Mouse (Mus musculus) midbrain, embryonic 16.5 days (tissue): Measurements from ENCODE around the gene Lrch1. TPM values are rescaled to one million over a fixed set of nuclear protein-coding genes. Genes with fewer than 3 reads are reported as not detected.
A peak's percentile ranks its signal among the peaks of the same experiment; 100 is the strongest.

ENCODE experiments used
- ATAC-seq: fragments of 200-750 bp; cut with Nextera tagmentation; 2 replicates; pipeline ENCODE4 v1.8.0; 2017; ENCODE audit warnings: moderate TSS enrichment
- H3K27ac ChIP-seq: fragments of 300-500 bp; sonication (generic); 2 replicates; pipeline ENCODE4 v1.5.1; 2014; ENCODE audit warnings: mild to moderate bottlenecking, low read length, mixed read lengths
- H3K27me3 ChIP-seq: fragments of 300-500 bp; sonication (generic); 2 replicates; pipeline ENCODE4 v1.6.1; 2014; ENCODE audit warnings: low read depth, low read length, mixed read lengths; ENCODE audit not compliant: control insufficient read depth, insufficient read depth
- H3K36me3 ChIP-seq: fragments of 300-500 bp; sonication (generic); 2 replicates; pipeline ENCODE4 v1.6.1; 2014; ENCODE audit warnings: mild to moderate bottlenecking, low read length, moderate library complexity, mixed read lengths; ENCODE audit not compliant: control insufficient read depth, insufficient read depth
- H3K4me1 ChIP-seq: fragments of 300-500 bp; sonication (generic); 2 replicates; pipeline ENCODE4 v1.6.1; 2014; ENCODE audit warnings: mild to moderate bottlenecking, low read length, mixed read lengths; ENCODE audit not compliant: control insufficient read depth, insufficient read depth
- H3K4me2 ChIP-seq: fragments of 300-500 bp; sonication (generic); 2 replicates; pipeline ENCODE4 v1.6.1; 2014; ENCODE audit warnings: mild to moderate bottlenecking, low read length, mixed read lengths
- H3K4me3 ChIP-seq: fragments of 300-500 bp; sonication (generic); 2 replicates; pipeline ENCODE4 v1.5.1; 2014; ENCODE audit warnings: low read depth, mild to moderate bottlenecking, low read length, moderate library complexity, mixed read lengths
- H3K9ac ChIP-seq: fragments of 300-500 bp; sonication (generic); 2 replicates; pipeline ENCODE4 v1.6.1; 2014; ENCODE audit warnings: low read depth, low read length, mixed read lengths
- H3K9me3 ChIP-seq: fragments of 300-500 bp; sonication (generic); replicated peaks from 2 replicates; pipeline ENCODE4 v1.6.1; 2014; ENCODE audit warnings: mild to moderate bottlenecking, low read length, mixed read lengths; ENCODE audit not compliant: control insufficient read depth, poor library complexity, severe bottlenecking
- WGBS: fragments of 180-500 bp; shearing (Covaris S2); extraction: QIAGEN DNeasy Blood & Tissue Kit; methylation state at CpG from one replicate; pipeline ENCODE4 v1.1.7; 2014; 5-methylcytosine and 5-hydroxymethylcytosine counted together
- polyA plus RNA-seq: library from polyadenylated mRNA; unstranded; fragments of >200 nt; fragmentation: Nextera tagmentation; extraction: Ambion mirVana; gene quantifications from 2 replicates; pipeline ENCODE4 v1.2.1, GENCODE M21; 2015

Gene Lrch1
- polyA plus RNA-seq, 1 experiment from 2014 or later, result 19.9 TPM

GRCm38 (mm10) chr14:74898939-74899338, 48.7 kb downstream of the Lrch1 start:
- no peaks in the 10 kb centered on the region for H3K9me3 ChIP-seq
- H3K4me3 ChIP-seq, result no peak overlapping the region
- H3K27ac ChIP-seq, result no peak overlapping the region
- H3K4me1 ChIP-seq, result peaks cover 10% of the 10 kb centered on the region
- no peak overlapping the region for H3K4me2 ChIP-seq
- no peak for ATAC-seq
- H3K36me3 ChIP-seq, result no peaks in the 10 kb centered on the region
- no peak overlapping the region for H3K9ac ChIP-seq
- 79% methylated on average over 5 of the region's 5 CpGs for WGBS
- no peaks in the 10 kb centered on the region for H3K27me3 ChIP-seq

- Histone ChIP-seq H3K9me3 (no peaks in the 10 kb centered on the region), H3K27ac (no peak overlapping the region), H3K4me3 (no peak overlapping the region), H3K4me2 (no peak overlapping the region), H3K27me3 (no peaks in the 10 kb centered on the region), H3K4me1 (peaks cover 5% of the 10 kb centered on the region; the same call in 1 of the 2 replicates), H3K36me3 (no peaks in the 10 kb centered on the region), H3K9ac (no peak overlapping the region)
- 48% methylated on average over 6 of the region's 6 CpGs for WGBS
- no peak for ATAC-seq
These were observed 54.0 kb downstream of the Lrch1 start for GRCm38 (mm10) chr14:74893693-74894092.

DNA sequence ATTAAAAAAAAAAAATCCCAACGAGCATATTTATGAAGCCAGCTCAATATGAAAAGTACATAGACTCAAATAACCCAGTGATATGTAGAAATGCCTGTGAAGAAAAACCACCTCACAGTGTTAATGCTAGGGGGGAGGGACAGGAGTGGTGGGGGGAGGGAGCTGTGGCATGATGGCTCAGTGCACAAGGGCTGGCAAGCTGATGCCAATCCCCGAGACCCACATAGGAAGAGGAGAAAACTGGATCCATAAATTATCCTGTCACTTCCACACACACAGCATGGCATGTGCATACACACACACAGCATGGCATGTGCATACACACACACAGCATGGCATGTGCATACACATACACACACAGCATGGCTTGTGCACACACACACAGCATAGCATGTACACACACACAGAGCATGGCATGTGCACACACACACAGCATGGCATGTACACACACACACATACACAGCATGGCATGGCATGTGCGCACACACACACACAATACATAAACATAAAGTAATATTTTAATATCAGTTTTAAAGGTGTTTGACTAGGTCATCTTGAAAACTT, 54.5 kb downstream of the Lrch1 start:
- no peak; the same call in 1 of the 2 replicates for ATAC-seq
- Histone ChIP-seq H3K4me2 (no peak overlapping the region), H3K4me3 (no peak overlapping the region), H3K27me3 (no peaks in the 10 kb centered on the region), H3K36me3 (no peaks in the 10 kb centered on the region), H3K9me3 (no peaks in the 10 kb centered on the region), H3K9ac (no peak overlapping the region), H3K27ac (no peak overlapping the region), H3K4me1 (peaks cover 5% of the 10 kb centered on the region; the same call in 1 of the 2 replicates)
- WGBS, result 75% methylated on average over 3 of the region's 3 CpGs

DNA sequence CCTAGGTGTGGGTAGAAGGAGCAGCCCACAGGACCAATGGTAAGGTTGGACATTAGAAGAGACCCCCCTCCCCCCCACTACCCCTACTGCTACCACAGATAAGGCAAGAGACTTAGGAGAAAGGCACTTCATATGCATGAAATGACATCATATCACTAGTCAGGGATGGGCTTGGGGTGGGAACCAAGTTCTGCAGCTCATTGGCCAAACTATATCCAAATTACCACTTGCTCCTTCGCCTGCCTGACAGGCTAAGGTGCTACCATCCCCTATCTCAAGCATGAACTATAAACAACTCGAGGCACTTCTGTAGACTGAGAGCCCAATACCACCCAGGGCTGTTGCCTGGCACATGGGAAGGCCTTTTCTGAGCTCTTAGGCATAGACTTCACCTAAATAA, 58.4 kb downstream of the Lrch1 start:
- Histone ChIP-seq H3K27ac (no peak overlapping the region), H3K4me2 (no peak overlapping the region), H3K4me3 (no peak overlapping the region), H3K4me1 (peaks cover 19% of the 10 kb centered on the region), H3K27me3 (no peaks in the 10 kb centered on the region), H3K9me3 (no peaks in the 10 kb centered on the region), H3K9ac (no peak overlapping the region), H3K36me3 (no peaks in the 10 kb centered on the region)
- no peak for ATAC-seq
- 91% methylated on average over 2 of the region's 2 CpGs for WGBS

GRCm38 (mm10) chr14:74888103-74888502, 59.6 kb downstream of the Lrch1 start:
- no peak for ATAC-seq
- Histone ChIP-seq H3K9ac (no peak overlapping the region), H3K4me1 (peaks cover 19% of the 10 kb centered on the region), H3K36me3 (no peaks in the 10 kb centered on the region), H3K9me3 (no peaks in the 10 kb centered on the region), H3K27me3 (no peaks in the 10 kb centered on the region), H3K4me2 (no peak overlapping the region), H3K27ac (no peak overlapping the region), H3K4me3 (no peak overlapping the region)
- WGBS, result 100% methylated on average over 1 of the region's 1 CpGs

DNA sequence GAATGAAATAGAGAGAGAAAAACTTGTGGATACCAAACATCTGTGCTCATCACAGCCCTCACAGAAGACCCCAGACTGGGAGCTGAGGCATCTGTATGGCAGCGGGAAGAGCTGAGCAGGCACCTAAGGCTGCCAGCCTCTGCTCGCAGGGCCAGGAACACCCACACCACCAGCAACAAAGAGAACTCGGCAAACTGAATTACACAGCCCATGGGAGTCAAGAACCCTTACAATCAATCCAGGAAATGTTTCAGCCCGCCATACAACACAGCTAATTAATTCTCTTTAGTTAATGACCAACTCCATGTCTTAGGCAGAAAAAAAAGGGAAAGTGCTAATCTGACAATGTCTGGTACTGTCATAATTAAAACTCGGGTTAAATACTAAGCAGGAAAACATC, 61.2 kb downstream of the Lrch1 start:
- WGBS, result 56% methylated on average over 5 of the region's 5 CpGs

GRCm38 (mm10) chr14:74884920-74885319, 62.8 kb downstream of the Lrch1 start:
- 55% methylated on average over 7 of the region's 7 CpGs for WGBS
- Histone ChIP-seq H3K4me3 (no peak overlapping the region), H3K9ac (no peak overlapping the region), H3K9me3 (no peaks in the 10 kb centered on the region), H3K4me2 (no peak overlapping the region), H3K4me1 (peaks cover 17% of the 10 kb centered on the region), H3K36me3 (no peaks in the 10 kb centered on the region), H3K27ac (peak overlapping the region; percentile 23; the same call in 1 of the 2 replicates), H3K27me3 (no peaks in the 10 kb centered on the region)
- ATAC-seq, result peak; percentile 41; the same call in 1 of the 2 replicates

More for the DNA sequence above, 61.2 kb downstream of the Lrch1 start:
- ATAC-seq, result no peak
- no peak overlapping the region for H3K27ac ChIP-seq
- no peaks in the 10 kb centered on the region for H3K36me3 ChIP-seq
- no peaks in the 10 kb centered on the region for H3K9me3 ChIP-seq
- H3K9ac ChIP-seq, result no peak overlapping the region
- H3K4me2 ChIP-seq, result no peak overlapping the region
- H3K27me3 ChIP-seq, result no peaks in the 10 kb centered on the region
- peaks cover 17% of the 10 kb centered on the region for H3K4me1 ChIP-seq
- no peak overlapping the region for H3K4me3 ChIP-seq

DNA sequence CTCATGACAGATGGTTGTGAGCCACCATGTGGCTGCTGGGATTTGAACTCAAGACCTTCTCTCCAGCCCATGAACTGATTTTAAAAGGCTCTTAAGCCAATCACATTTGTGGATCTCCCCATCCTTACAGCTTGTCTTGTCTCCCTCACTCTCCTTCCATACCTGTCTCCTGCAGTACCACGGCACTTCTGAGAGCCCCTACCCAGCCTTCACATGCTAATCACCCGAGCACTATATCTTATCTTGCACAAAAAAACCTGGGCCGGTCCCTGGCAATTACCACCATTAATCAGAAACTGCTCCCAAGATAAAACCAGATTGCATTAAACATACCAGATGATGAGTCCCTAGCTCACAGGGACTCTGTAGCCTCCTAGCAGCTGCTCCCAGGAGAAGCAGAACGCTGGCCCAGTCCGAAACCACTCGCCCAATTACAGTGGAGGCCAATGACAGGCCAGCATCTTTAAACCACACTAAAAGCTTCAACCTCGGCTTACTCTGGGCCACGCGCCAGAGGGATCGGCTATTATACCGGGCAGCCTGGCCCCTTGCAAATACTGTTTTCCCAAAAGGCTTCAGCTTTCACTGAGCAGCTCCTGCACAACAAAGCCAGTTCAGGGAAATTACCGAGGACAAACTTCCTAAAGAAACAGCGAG, 63.5 kb downstream of the Lrch1 start:
- 12% methylated on average over 13 of the region's 13 CpGs for WGBS

DNA sequence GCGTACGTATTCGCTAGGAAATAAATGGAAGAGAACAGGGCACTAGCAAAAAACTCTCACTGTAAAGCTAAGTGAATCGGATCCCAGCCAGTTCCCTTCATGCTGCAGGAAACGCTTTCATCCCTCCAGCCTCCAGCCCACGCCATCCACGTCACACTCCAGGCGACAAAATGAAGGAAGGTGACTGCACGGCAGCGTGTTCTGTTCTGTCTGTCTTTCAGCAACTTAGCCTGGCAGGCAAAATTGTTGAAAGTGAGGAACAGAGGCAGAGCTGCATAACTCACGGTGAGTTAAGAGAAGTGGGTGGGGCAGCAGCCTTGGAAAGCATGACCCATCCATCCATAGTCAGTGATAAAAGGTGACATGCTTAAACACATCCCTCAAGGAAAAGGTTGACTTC, 64.5 kb downstream of the Lrch1 start:
- no peak overlapping the region for H3K4me3 ChIP-seq
- H3K27me3 ChIP-seq, result no peaks in the 10 kb centered on the region
- WGBS, result 80% methylated on average over 11 of the region's 11 CpGs

More for the DNA sequence above, 63.5 kb downstream of the Lrch1 start:
- peak; percentile 82 for ATAC-seq
- Histone ChIP-seq H3K27ac (peak overlapping the region; percentile 51), H3K4me2 (peak overlapping the region; percentile 10; the same call in 1 of the 2 replicates), H3K9ac (no peak overlapping the region), H3K36me3 (no peaks in the 10 kb centered on the region), H3K4me1 (peaks cover 17% of the 10 kb centered on the region), H3K9me3 (no peaks in the 10 kb centered on the region), H3K4me3 (no peak overlapping the region), H3K27me3 (no peaks in the 10 kb centered on the region)

More for the DNA sequence above, 64.5 kb downstream of the Lrch1 start:
- Histone ChIP-seq H3K27ac (no peak overlapping the region), H3K4me1 (peaks cover 17% of the 10 kb centered on the region), H3K9ac (no peak overlapping the region), H3K36me3 (no peaks in the 10 kb centered on the region), H3K4me2 (no peak overlapping the region), H3K9me3 (no peaks in the 10 kb centered on the region)
- ATAC-seq, result no peak
